In the genomic region with DNA sequence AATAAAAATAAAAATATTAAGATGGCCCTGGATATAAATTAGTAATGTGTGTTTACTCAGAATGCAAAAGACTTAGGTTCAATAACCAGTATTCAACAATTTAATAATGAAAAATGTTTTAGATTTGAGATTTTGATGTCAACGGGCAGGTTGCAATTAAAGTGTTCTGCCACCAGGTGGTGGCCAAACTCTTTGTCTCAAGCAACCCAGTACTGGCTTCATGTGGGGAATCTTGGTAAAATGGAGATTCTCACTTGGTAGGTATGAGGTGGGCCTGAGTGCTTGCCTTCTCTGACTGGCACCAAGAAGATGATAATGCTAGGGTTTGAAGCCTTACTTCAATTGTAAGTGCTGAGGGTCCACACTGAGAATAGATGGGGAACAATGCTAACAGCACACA, we compare ENCODE assay signal across 9 mouse cellular contexts. TPM values are rescaled to one million over a fixed set of nuclear protein-coding genes. Genes with fewer than 3 reads are reported as not detected.
DNase-seq lines count a peak whose midpoint lies in the region; ATAC-seq and TF ChIP-seq lines count a peak whose summit lies in the region.
"Had no signal": no experiment of that assay in that cellular context is flagged by ENCODE, and none has a peak within 500 bp of the region (broad histone marks: within the 10 kb centered on the region; RNA-seq: fewer than 3 reads in every experiment).

No protein-coding gene starts in this region.

- no peak overlapping the region for H3K4me3 ChIP-seq in heart, embryonic 11.5 days (ENCODE audit: low read depth, low read length)
- H3K4me3 ChIP-seq in testis, adult 2 months (ENCODE audit: control insufficient read depth, low read depth, low read length) = no peak overlapping the region
- H3K4me3 ChIP-seq in hindbrain, embryonic 16.5 days (ENCODE audit: low read length) = no peak overlapping the region

- 7% methylated on average over 1 of the region's 1 CpGs for WGBS in heart, embryonic 11.5 days (ENCODE audit: insufficient replicate concordance)
- WGBS in hindbrain, embryonic 16.5 days = 0% methylated on average over 1 of the region's 1 CpGs

- TF ChIP-seq POLR2A in testis, adult 2 months (IDR thresholded peaks at IDR 0.05; ENCODE audit: control insufficient read depth, low read depth, low read length) = no peak

- H3K27me3 ChIP-seq in heart, embryonic 11.5 days (ENCODE audit: control insufficient read depth, insufficient read depth, low read length) = peaks cover 21% of the 10 kb centered on the region
- H3K27me3 ChIP-seq in testis, adult 2 months (ENCODE audit: control insufficient read depth, insufficient read depth, low read length) = no peaks in the 10 kb centered on the region
- peaks cover 11% of the 10 kb centered on the region for H3K27me3 ChIP-seq in hindbrain, embryonic 16.5 days (replicated peaks; ENCODE audit: control insufficient read depth, insufficient read depth, low read length)

- H3K36me3 ChIP-seq in heart, embryonic 11.5 days (ENCODE audit: control insufficient read depth, insufficient read depth, low read length) = no peaks in the 10 kb centered on the region
- H3K36me3 ChIP-seq in testis, adult 2 months (ENCODE audit: control insufficient read depth, insufficient read depth, low read length) = no peaks in the 10 kb centered on the region
- H3K36me3 ChIP-seq in hindbrain, embryonic 16.5 days (ENCODE audit: control insufficient read depth, insufficient read depth, low read length) = no peaks in the 10 kb centered on the region

- H3K27ac ChIP-seq in heart, embryonic 11.5 days (ENCODE audit: low read depth, low read length) = no peak overlapping the region
- H3K27ac ChIP-seq in testis, adult 2 months (ENCODE audit: control insufficient read depth, insufficient read depth, low read depth, low read length) = no peak overlapping the region
- no peak overlapping the region for H3K27ac ChIP-seq in hindbrain, embryonic 16.5 days (ENCODE audit: low read depth, low read length)

- no peaks in the 10 kb centered on the region for H3K9me3 ChIP-seq in heart, embryonic 11.5 days (replicated peaks; ENCODE audit: control insufficient read depth, low read length)
- H3K9me3 ChIP-seq in hindbrain, embryonic 16.5 days (ENCODE audit: control insufficient read depth, low read length) = no peaks in the 10 kb centered on the region

- H3K4me2 ChIP-seq in heart, embryonic 11.5 days = no peak overlapping the region
- no peak overlapping the region for H3K4me2 ChIP-seq in hindbrain, embryonic 16.5 days (ENCODE audit: low read length)

- peak; percentile 17 to 49 for DNase-seq in heart, adult 18-20 months
- DNase-seq in testis, postnatal 14 days (ENCODE audit: low spot score) = no peak
- DNase-seq in cerebellum, adult 9-10 months = peak; percentile 59
- DNase-seq in naive thymus-derived CD4-positive, alpha-beta T cell, adult 2 months (ENCODE audit: low read depth) = peak; percentile 73
- no peak for DNase-seq in urinary bladder, postnatal 4 days (ENCODE audit: low spot score in 2 of 2)

- no peak for ATAC-seq in heart, embryonic 11.5 days (replicated peaks; ENCODE audit: insufficient number of reproducible peaks, low FRiP score, low TSS enrichment)
- ATAC-seq in hindbrain, embryonic 16.5 days = 0 out of 2 replicates have a peak, but pooled peaks have one; percentile 52

- peak; percentile 7; the same call in 1 of the 2 replicates for TF ChIP-seq CTCF in testis, adult 2 months (IDR thresholded peaks at IDR 0.05; ENCODE audit: control insufficient read depth, insufficient read depth, insufficient replicate concordance, low read depth, low read length)

- no peak overlapping the region for H3K9ac ChIP-seq in heart, embryonic 11.5 days (ENCODE audit: low read depth, low read length)
- H3K9ac ChIP-seq in hindbrain, embryonic 16.5 days (ENCODE audit: low read depth, low read length) = no peak overlapping the region

- peaks cover 7% of the 10 kb centered on the region for H3K4me1 ChIP-seq in heart, embryonic 11.5 days (ENCODE audit: control insufficient read depth, insufficient read depth, low read length)
- peaks cover 5% of the 10 kb centered on the region for H3K4me1 ChIP-seq in testis, adult 2 months (ENCODE audit: control insufficient read depth, insufficient read depth, low read length)
- H3K4me1 ChIP-seq in hindbrain, embryonic 16.5 days (ENCODE audit: control insufficient read depth, insufficient read depth, low read depth, low read length) = peaks cover 10% of the 10 kb centered on the region; the same call in 1 of the 2 replicates

RNA-seq across cellular contexts. Expression of a gene that starts 4.8 kb away (rescaled TPM):
- 1 to 10 TPM; 1.1 to 2.2 TPM for total RNA-seq in heart, adult 18-20 months (2021)
- polyA plus RNA-seq in heart, embryonic 11.5 days (2014; fragmentation: Nextera tagmentation; extraction: Ambion mirVana) = 1.1 and 2.0 TPM in 2 replicates
- polyA plus RNA-seq in testis, adult 2 months (2012; rRNA removed) = 0.05 and 0.06 TPM in 2 replicates
- 0.73 and 0.84 TPM in 2 replicates for polyA plus RNA-seq in hindbrain, embryonic 16.5 days (2015; fragmentation: Nextera tagmentation; extraction: Ambion mirVana)
- polyA plus RNA-seq: small intestine, adult 2 months had no signal

RNA-seq across cellular contexts. Expression of a gene that starts 36.1 kb away (rescaled TPM):
- not detected for total RNA-seq in heart, adult 18-20 months (2021)
- not detected in 2 replicates for polyA plus RNA-seq in heart, embryonic 11.5 days (2014; fragmentation: Nextera tagmentation; extraction: Ambion mirVana)
- polyA plus RNA-seq in testis, adult 2 months (2012; rRNA removed) = 0.29 and 0.49 TPM in 2 replicates
- polyA plus RNA-seq in hindbrain, embryonic 16.5 days (2015; fragmentation: Nextera tagmentation; extraction: Ambion mirVana) = 0.65 and 0.95 TPM in 2 replicates
- polyA plus RNA-seq: small intestine, adult 2 months had no signal

RNA-seq across cellular contexts. Expression of a gene that starts 44.0 kb away (rescaled TPM):
- total RNA-seq in heart, adult 18-20 months (2021) = 1 to 10 TPM; 1.3 to 1.5 TPM
- polyA plus RNA-seq in heart, embryonic 11.5 days (2014; fragmentation: Nextera tagmentation; extraction: Ambion mirVana) = 0.13 and 0.17 TPM in 2 replicates
- 0.16 and 0.17 TPM in 2 replicates for polyA plus RNA-seq in testis, adult 2 months (2012; rRNA removed)
- 0.51 and 0.69 TPM in 2 replicates for polyA plus RNA-seq in hindbrain, embryonic 16.5 days (2015; fragmentation: Nextera tagmentation; extraction: Ambion mirVana)
- polyA plus RNA-seq: small intestine, adult 2 months had no signal

Comparison
In these comparisons a context has a peak if more than half of its experiments do, and no peak if none do; other contexts are left out.
1. DNase-seq: peak in heart, adult 18-20 months (2 of 2), cerebellum, adult 9-10 months (single experiment) and naive thymus-derived CD4-positive, alpha-beta T cell, adult 2 months (single experiment); none in testis, postnatal 14 days (single experiment) and urinary bladder, postnatal 4 days (0 of 2).